Mouse (Mus musculus) cerebellum, postnatal 4 days (tissue): ENCODE data around the gene Edem1.
"Not testable (repeated sequence)": the region's sequence is repeated elsewhere in the genome, so short reads cannot be mapped to it uniquely, and the experiment has no call there.

Source experiments
- DNase-seq, 2 experiments: peaks; one replicate each; pipeline ENCODE4 v3.0.0; 2022; ENCODE audit warnings: low spot score in 2 of 2, mixed read lengths in 1 of 2

The Edem1 gene

DNA sequence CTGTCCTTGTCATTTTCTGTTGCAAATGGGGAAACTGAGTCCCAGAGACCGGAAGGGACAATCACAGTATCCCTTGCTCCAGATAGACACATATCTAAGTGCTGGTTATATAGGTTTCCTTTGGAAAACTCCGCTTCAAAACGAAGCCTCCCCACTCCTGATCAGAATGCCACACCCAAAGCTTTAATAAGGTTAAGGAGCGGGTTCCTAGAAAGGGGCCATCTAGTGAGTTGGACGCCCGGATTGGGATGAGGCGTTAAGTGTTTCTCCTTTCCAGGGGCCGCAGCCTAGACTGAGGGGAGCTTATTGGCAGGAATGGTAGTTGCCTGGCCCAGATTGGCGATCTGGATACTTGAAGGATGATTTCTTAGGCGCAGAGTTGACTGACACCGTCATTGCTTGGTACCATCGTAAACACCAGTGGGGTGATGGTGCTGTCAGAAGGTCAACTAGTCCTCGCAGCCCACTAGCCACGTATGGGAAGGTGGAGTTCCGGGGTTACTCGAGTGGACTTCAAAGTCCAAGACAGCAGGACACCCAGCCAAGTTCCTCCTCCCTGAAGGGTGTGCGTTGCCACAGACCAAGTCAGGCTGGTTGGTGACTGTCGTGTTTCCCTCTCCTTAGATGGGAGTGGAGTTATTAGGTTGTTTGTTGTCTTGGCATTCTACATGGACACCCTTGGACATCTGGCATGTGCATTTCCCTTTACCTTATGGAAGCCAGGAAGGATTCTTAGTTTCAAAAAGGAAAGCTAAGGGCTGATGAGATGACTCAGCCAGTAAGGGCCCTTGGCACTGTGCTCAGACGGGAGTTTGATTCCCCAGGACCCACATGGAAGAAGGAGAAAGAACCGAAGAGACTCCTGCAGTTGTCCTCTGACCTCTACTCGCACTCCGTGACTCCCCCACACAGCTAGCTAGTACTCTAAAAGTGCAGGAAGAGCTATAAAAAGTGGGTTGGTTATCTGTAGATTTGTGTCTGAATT, 1.2 kb downstream of the Edem1 start:
- no peak for DNase-seq

DNA sequence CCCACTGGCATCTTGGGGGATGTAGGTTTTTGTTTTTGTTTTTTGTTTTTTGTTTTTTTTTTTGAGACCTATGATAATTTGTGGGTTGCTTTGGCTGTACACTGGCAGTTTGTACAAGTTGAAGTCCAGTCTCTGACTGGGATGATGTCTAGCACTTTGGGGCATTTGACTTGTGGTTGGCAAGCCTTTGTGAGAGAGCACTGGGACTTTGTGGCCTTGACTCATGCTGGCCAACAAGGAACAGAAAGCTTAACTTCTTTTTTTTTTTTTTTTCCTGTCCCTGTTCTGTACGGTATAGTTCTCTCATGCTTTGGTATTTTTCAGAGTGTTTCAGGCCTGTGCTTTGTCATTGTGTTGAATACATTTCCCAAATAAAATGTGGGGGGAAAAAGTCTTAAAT, 3.7 kb downstream of the Edem1 start:
- no peak for DNase-seq

DNA sequence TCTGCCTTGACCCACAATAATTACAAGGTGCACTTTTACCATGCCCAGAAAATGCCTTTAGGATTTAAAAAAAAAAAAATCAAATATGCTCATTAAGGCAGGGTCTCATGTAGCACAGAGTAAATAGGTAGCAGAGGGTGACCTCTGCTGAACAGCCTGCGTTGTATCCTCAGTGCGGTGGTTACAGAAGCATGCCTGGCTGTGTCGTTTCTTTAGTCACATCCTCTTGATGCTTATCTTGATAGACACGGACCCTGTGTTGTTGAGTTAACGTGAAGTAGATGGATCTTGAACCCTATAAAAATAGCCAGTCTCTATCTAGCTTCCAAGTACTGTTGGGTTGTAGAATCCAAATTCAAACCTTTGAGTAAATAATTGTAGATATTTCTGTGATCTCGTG, 4.5 kb downstream of the Edem1 start:
- DNase-seq, result no peak

DNA sequence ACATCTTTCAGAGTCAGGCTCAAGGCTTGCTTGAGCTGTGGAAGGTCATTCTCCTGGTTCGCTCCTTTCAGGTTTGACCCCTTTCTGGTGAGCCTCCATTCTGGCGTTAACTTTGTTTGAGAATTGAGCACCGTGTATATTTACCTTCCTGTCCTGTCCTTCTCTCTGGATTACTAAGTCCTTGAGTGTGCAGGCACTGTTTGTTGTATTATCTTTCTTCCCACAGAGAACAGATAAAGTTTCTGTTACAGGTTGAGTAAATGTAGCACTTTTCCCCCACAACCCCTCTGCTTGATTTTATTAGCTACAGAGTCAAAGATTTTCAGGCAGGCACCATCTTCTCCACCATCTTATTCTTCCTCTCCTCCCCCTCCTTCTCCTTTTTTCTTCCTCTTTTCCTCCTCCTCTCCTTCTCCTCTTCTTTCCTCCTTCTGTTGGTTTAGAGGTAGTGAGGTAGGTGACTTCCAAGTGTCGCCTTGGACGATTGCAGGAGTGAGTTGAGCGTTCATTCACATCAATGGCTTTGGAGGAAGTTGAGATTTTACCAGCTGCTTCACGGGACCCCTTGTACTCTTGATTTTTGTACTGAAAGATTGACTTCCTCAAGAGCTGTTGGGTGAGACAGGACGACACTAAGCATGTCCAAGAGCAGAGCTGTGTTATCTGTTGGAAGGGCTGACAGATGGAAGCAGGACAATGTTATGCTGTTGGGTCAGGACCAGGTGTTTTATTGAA, 5.7 kb downstream of the Edem1 start:
- no peak for DNase-seq

DNA sequence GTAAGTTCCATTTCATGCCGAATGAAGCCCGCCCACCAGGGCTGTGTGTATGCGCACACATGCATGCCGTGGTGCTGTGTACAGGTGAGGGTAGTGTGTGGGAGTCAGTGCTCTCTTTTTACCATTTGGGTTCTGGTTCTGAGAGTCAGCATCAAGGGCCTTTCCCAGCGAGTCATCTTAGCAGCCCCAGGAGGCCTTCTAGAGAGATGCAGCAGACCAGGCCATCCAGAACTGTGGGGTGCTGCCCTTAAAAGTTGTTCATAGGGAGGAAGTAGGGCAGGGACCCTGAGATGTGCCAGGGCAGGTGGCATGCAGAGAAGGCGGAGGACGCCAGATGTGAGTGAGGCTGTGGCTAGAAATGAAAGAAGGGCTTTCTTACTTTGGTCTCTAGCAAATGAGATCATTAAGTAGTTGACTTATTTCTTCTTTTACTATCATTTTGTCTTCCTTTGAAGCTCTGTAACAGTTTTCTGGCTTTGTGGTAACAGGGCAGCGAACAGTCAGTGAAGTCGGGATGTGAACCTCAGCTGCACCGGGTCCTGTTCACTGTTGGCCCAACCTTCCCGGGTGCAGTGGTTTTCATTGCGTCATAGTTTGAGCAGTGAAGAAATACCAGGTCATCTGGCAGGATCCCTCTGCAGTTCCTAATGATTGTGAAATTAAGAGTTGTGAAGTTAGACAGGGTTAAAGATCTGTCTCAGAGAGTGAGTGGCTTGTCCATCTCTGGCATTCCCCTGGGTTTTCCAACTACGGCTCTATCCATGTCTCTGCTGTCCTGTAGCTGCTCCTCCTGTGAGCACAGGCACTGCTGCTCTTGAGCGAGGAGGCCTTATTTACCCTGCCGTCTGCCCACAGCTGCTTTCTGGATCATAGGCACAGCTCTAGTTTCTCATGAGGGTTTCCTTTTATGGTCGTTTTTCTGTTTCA, 7.6 kb downstream of the Edem1 start:
- DNase-seq, result no peak

DNA sequence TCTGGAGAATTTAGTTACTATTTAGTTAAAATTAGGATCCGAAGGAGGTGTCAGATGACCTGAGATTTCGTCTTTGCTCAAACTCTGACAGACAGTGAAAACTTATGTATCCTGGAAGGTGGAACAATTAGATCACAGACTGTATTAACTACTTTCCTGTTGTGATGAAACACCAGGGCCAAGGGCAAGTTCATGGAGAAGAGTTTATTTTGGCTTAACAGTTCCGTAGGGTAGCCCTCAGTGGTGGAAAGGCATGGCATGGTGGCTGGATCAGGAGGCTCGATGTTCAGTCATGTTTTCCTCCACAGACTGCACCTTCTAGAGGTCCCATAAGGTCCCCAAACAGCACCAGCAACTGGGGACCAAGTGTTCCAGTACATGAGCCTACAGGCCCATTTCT, 8.6 kb downstream of the Edem1 start:
- DNase-seq, result no peak

DNA sequence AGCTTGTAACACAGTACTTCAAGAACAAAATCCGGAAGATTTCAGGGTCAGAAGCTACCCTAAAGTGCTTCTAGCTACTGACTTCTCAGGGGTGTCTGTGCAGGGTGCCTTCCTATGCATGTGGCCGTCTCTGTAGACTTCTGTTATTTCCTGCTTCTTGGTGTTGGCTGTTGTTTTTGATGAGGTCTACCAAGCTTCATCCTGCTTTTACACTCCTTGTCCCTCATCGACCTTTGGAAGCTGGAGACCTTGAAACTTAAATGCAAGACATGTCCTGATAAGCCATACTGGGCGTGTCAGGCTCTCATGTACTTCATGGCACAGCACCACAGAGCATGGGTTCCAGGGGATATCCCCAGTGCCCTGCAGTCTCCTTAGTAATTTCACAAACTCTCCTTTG, 9.5 kb downstream of the Edem1 start:
- DNase-seq, result no peak

DNA sequence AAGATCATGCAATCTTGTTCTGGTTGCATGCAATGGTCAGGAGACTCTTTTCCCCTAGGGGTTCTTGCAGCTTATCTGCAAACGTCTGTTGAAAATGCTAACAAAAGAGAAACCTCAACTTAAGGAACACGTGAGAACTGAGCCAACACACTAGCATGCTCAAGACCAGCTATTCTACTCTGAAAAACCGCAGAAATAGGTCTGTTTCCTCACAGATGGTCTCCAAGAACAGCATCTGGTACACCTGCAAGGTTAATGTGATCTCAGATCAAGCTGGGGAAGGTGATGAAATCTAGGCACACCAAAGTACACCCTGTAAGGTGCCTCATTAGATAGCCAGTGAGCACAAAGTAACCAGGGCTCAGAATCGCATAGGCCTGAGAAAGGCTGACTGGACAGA, 11.0 kb downstream of the Edem1 start:
- no peak for DNase-seq

DNA sequence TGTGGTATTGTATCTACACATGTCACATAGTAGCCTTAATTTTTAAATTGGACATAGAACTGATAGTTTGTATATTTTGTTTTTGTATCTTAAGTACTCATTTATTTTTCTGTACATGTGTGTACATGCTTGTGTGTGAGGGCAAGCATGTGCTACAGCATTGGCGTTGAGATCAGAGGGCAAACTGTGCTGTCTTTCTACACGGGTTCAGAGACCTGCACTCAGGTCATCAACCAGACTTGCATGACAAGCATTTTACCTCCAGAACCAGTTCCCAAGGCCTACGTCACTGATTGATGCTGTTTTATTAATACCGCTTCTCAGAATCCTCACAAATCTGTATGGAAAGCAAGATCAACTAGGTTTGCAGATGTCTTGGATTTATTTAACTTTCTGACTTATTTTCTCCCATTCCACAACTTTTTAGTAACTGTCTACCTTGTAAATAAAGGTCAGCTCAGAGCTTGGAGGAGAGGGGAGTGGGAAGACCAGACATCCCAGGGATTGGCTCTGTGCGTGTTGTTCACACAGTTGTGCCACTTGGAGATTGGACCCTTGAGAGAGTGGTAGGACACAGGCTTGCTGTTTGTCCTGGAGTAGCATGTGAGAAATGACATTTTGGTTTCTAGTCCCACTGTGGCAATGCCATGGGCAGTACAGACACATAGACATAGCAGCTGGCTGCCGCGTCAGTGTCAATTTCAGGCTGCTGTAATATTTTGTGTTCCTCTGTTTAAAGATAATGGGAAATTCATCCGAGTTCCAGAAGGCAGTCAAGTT, 12.6 kb downstream of the Edem1 start:
- no peak for DNase-seq

DNA sequence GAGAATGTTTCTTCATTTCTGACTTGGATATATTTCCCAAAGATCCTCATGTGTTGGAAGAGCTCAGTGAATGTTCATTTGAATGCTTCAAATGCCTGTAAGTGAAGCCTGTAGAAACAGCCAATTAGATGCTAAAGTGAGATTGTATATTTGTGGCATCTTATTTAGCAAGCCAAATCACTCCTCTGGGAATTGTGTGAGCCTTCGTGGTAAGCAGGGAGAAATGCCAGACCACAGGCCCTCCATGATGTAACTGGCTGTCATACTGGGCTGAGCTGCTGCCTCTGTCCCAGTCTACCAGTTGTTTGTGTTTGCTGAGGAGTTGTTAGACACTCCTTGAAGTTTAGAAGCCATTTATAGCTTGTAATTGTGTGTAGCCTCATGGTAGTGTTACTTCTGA, 15.2 kb downstream of the Edem1 start:
- no peak for DNase-seq

DNA sequence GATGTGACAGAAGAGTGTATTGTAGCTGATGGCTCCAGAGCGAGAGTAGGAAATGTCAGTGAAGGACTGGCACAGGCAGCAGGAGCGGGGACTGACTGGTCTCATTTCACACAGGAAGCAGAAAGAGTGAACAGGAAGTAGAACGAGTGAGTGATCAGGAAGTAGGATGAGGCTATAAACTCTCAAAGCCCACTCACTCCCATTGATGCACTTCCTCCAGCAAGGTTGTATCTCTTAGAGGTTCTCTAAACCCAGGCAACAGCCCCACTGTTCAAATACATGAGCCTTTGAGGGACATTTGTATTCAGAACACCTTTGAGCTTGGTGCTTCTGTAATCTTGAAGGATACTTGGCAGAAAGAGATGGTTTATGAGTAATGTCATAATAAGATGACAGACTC, 15.7 kb downstream of the Edem1 start:
- DNase-seq, result no peak

DNA sequence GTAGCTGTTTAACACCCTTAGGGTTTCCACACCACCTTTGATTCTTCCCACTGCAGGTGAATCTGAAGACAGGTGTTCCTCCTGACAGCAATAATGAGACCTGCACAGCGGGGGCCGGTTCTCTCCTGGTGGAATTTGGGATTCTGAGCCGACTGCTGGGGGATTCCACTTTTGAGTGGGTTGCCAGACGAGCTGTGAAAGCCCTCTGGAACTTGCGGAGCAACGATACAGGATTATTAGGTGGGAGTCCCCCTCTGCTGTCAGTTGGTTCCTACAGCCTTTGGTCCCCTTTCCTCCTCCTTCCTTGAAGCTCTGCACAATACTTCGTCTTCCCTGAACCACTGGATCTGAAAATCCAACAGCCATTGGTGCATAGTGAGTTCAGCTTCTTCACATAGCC, 16.3 kb downstream of the Edem1 start:
- DNase-seq, result no peak

DNA sequence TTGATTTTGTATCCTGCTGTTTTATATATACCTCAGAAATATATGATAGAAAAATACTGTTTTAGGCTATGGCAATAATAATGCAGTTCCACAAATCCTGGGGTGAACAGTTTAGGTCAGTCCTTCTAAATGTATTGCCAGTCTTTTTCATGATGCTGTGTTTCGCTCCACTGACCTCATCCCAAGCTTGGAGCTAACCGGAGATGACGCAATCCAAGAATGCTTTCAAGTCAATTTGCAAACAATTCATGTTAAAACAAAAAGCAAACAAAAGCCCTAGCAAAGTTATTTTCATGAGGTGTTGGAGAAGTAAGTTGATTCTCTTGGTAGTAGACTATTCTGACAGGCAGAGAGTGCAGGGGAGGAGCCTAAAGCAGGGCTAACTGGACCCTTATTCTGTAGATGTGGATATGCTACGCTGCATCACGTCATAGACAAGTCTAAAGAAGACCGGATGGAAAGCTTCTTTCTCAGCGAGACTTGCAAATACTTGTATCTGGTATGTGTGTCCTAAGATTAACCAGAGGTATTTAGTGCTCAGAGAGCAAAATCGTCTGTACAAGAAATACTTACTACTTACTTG, 23.7 kb downstream of the Edem1 start:
- DNase-seq, result no peak

DNA sequence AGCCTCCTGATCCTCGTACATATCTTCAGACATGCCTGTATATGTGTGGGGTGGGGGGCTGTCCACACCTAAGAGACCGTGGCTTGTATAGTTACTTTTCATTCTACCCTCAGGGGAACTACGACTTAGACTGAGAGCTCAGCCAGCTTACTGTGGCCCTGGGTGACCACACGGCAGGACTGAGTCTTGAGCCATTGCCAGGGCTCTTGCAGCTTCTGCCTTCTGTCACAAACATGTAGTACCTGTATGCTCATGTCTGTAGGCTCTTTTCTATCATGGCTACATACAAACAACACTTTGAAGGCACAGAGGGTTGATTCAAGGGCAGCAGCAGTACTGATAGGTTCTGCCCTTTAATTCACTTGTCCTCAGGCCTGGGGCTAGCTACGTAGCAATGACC, 24.5 kb downstream of the Edem1 start:
- DNase-seq, result no peak

DNA sequence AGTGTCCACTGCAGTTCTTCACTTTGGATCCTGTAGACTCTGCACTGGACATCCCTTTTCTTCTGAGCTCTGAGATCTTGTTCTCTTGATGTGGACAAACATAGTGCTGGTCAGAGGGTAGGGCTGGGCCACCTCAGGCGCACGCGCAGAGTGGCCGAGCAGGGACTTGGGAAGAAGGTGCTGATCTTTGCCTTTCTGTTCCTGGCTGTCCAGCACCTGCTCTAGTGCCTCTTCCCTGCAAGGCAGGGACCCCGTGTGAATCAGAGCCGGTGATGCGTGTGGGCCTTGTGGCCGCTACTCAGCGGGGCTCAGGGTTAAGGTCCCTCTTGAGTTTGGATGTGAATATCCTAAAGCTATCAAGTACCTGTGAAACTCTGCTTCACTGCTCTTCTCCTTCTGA, 30.1 kb downstream of the Edem1 start:
- DNase-seq, result no peak

DNA sequence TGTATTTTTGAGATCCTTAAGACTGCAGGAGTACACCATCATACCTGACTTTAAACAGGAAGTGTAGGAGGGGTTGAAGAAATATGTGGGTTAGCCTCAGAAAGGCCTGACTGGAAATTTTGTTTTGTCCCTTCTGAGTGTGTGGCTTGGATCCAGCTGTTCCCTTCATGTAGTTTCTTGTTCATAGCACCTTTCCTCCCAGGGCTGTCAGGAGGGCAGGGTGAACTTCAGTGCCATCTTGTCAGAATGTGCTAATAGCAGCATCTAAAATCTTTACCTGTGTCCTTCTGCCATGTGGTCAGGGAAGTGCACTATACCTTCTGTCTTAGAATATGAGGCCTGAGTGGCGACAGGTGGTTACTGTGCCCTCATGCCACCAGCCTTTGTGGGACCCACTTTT, 32.8 kb downstream of the Edem1 start:
- DNase-seq, result no peak

DNA sequence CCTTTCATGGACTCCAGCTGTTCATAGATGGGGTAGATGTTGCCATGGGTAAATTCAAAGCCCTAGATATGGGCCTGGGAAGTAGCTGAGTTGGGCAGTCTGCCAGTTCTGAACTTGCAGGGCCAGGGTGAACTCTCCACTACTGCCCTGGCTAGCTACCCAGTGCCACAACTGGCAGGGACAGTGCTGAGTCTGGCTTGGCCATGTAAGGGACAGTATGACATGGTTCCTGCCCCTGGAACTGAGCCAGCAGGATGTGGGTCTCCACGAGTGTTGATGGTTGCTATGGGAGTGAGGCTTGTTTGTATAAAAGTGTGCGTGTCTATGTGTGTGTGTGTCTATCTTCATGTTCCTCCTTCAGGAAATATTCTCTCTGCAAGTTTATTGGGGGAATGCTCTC, 34.1 kb downstream of the Edem1 start:
- DNase-seq, result no peak

DNA sequence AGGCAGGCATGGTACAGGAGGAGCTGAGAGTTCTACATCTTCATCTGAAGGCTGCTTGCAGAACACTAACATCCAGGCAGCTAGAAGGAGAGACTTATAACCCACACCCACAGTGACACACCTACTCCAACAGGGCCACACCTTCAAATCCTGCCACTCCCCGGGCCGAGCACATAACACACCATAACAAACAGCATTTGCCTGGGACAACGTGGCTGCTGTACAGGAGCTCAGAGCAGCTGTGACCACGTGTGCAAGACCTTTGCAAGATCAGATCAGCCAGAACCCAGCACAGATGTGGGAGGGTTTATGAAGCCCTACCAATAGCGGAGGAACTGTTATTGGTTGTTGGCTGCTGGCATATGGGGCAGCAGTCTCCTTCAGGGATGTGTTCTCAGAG, 37.9 kb downstream of the Edem1 start:
- DNase-seq, result no peak

DNA sequence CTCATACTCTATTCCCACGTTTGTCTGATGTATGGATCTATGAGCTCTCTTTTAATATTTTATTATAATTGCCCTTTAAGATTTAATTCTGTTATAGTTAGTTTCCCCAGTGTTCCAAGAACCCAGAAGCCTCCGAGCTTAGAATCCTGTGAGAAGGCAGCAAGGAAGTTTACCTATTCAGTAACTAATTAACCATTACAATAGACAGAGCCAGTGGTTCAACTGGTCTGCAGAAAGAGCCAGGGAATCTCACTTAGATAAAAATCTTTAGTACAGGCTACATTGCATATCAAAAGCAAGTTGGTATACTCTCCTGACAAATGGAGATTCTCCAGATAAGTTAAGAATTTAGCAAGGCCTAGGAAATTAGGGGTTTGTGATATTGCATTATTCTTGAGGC, 40.6 kb downstream of the Edem1 start:
- not testable (repeated sequence) for DNase-seq

DNA sequence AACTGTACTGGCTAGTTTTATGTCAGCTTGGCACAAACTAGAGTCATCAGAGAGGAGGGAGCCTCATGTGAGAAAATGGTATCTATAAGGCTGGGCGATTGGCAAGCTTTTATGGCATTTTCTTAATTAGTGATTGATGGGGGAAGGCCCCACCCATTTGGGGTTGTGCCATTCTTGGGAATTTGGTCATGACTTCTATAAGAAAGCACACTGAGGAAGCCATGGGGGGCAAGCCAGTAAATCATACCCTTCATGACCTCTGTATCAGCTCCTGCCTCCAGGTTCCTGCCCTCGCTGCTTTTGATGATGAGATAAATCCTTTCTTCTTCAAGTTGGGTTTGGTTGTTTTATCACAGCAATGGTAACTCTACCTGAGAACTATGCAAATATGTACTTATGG, 42.0 kb downstream of the Edem1 start:
- DNase-seq, result no peak

DNA sequence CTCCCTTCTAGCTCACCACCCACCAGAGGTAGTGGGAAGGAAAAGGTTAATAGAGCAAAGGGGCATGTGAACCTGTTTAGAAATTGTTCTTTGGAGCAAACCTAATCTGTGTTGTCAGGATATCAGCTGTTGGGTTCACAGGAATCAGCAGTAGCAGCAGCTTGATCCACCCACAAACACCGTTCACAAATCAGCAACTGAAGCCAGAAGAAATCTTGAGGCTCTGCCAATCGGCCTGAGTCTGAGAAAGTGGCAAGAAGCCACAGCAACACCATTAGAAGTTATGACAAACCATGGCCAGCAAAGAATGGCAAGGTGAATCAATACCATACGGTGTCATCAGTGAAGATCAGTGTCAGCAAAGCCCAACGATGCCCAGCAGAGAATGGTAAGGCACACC, 42.8 kb downstream of the Edem1 start:
- DNase-seq, result peak in 1 of 2 experiments; percentile 38
